Mouse (Mus musculus) MEL (cell line): ENCODE measurements around the gene Hist1h1e.

ENCODE experiments used
- CTCF ChIP-seq, 3 experiments: IDR thresholded peaks in 2 of 3; conservative IDR thresholded peaks in 1 of 3; 2 replicates each; pipeline ENCODE4 v1.5.1; 2011 to 2012; ENCODE audit warnings: low read length in 3 of 3, low read depth in 2 of 3, mild to moderate bottlenecking in 2 of 3, improper control_type of control experiment in 1 of 3, inconsistent platforms in 1 of 3, mixed read lengths in 1 of 3, moderate library complexity in 1 of 3; ENCODE audit not compliant: control insufficient read depth in 1 of 3, insufficient read depth in 1 of 3, poor library complexity in 1 of 3, severe bottlenecking in 1 of 3
- POLR2A ChIP-seq, 2 experiments: IDR thresholded peaks; 2 replicates each; pipeline ENCODE4 v1.6.1; 2011 to 2012; ENCODE audit warnings: low read length in 2 of 2, mild to moderate bottlenecking in 2 of 2, control low read depth in 1 of 2, improper control_type of control experiment in 1 of 2, low read depth in 1 of 2, moderate library complexity in 1 of 2; ENCODE audit not compliant: control insufficient read depth in 1 of 2, insufficient read depth in 1 of 2, poor library complexity in 1 of 2
- ZKSCAN1 ChIP-seq: IDR thresholded peaks from 2 replicates; pipeline ENCODE4 v1.6.1; 2012; ENCODE audit warnings: low read depth, mild to moderate bottlenecking, inconsistent platforms, low read length, improper control_type of control experiment, moderate library complexity

DNA sequence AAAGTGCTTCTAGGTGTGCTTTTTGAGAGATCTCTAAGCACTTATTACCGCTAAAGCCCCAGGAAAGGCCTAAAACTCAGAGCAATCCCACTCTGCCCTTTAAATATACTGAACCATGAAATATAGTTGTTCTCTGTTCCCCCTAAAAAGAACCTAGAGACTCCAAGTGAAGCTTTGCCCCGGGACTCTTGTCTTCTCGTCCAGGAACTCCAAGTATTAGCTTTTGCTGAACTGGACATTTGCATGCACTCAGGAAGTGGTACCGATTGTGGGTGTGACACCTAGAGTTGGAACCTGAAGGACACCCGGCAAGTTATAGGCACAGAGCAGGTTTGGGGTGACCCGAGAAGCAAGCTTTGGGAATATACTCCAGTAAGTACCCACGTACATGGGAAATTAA, 31.2 kb downstream of the Hist1h1e start:
- no peak for TF ChIP-seq POLR2A (IDR thresholded peaks at IDR 0.05; ENCODE audit: control insufficient read depth in 1 of 2, insufficient read depth in 1 of 2, low read depth in 1 of 2, low read length in 2 of 2, poor library complexity in 1 of 2)
- no peak for TF ChIP-seq CTCF (IDR thresholded peaks at IDR 0.05 in 2 of 3, conservative IDR thresholded peaks at IDR 0.05 in 1 of 3; ENCODE audit: control insufficient read depth in 1 of 3, insufficient read depth in 1 of 3, low read depth in 2 of 3, low read length in 3 of 3, poor library complexity in 1 of 3, severe bottlenecking in 1 of 3)
- no peak for TF ChIP-seq ZKSCAN1
